Mouse (Mus musculus) adrenal gland, postnatal 14 days (tissue): ENCODE results near the gene Afp. TPM values are rescaled to one million over a fixed set of nuclear protein-coding genes. Genes with fewer than 3 reads are reported as not detected.

Source experiments
- DNase-seq: peaks from one replicate; pipeline ENCODE4 v3.0.0; 2021; ENCODE audit warnings: mixed read lengths
- total RNA-seq: library from RNA; stranded (reverse); gene quantifications from 2 replicates; pipeline ENCODE4 v1.2.3, GENCODE M21; 2021

Gene Afp
- total RNA-seq, 1 experiment from 2014 or later: 3.6 TPM

GRCm38 (mm10) chr5:90507411-90507949 lies 16.9 kb downstream of the Afp start:
- DNase-seq: no peak

DNA sequence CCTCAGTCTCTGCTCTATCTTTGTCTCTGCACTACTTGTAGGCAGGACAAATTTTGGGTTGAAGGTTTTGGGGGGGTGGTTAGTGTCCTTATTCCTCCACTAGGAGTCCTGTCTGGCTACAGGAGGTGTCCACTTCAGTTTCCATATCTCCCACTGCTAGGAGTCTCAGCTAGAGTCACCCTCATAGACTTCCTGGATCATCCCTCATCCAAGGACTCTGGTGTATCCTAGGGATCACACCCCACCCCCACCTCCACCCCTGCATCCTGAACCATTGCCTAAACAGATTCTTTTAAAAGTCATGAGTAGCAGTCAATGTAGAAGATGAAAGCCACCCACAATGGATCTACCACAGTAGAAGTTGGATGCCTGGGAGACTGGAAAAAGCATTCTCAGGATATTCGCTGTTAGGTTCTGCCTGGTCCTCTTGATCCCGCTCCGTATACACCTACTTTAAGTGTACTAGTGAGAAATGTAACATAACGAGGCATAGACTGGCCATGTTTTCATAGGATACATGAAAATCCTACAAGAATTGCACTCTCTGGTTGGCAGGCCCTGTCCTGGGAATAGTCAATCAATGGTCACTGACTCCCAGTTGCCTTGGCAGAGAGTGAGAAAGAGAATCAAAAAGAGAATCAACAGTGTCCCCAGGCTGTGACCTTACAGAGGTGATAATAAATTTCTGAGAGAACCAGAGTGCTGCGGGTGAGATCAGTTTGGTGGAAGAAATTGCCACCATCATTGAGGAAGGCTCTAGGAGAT lies 19.5 kb downstream of the Afp start:
- no peak for DNase-seq

GRCm38 (mm10) chr5:90512288-90512955 lies 21.9 kb downstream of the Afp start:
- DNase-seq: no peak

- DNase-seq: no peak
Observed at GRCm38 (mm10) chr5:90515561-90515960, 25.0 kb downstream of the Afp start.

DNA sequence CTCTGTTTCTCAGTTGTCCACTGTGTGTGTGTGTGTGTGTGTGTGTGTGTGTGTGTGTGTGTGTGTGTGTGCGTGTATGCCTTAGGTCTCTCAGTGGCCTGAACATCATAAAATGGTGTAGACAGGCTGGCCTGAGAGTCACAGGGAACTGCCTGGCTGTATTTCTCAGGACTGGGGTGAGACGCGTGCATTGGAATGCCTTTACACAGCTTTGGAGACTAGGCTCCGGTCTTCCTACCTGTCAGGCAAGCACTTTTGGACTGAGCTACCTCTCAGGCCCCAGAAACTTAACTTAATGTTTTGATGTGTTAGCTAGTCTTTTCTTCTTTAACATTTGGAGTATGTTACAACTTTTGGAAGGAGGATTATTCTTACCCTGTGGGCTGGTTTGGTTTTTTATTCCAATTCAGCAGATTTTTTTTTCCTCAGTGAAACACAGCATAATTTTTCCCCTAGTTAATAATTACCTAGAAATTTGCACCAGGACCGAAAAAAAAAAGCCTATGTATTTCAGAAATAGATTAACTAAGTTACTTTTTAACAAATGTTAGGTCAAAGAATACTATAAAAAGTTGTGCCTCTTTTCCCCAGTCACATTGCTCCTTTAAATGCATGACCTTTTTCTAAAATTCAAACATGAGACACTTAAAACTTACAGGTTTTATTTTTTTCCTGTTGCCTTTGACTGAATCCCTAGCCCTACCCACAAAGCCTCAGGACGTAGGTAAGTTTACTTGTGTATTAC lies 28.0 kb downstream of the Afp start, which contains the start of gene Afm:
Gene Afm (plus strand): TSS at position 577 of the 745 bp plus-strand sequence.
- no peak for DNase-seq

GRCm38 (mm10) chr5:90551191-90551590 lies 60.7 kb downstream of the Afp start:
- no peak for DNase-seq

DNA sequence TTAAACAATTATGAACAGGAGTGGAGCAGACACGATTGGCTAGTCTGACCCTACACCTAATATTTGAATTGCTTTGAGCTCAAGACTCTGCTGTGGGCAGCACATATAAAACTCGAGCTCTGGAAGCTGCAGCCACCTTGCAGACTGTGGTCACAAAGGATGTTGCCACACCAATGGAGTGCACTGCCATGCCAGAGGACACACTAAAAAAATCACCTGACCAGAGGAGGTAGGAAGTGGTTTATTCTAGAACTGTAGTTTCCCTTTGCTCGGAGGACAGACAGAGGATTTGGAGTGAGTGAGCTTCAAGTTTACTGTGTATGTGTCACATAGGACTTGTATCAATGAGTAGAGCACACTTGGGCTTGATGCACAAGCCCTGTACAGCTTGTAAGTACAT lies 65.5 kb downstream of the Afp start:
- no peak for DNase-seq

Other genes starting within 250 kb of the Afp start
- 97.8 and 100 TPM in 2 replicates for gene Ankrd17, start 124.2 kb upstream of the Afp start, total RNA-seq
- gene Gm9958, start 123.5 kb upstream of the Afp start, total RNA-seq: 2.8 and 3.4 TPM in 2 replicates
- gene Alb, start 29.8 kb upstream of the Afp start, total RNA-seq: 648 and 11,382 TPM in 2 replicates
- gene Afm, start 28.2 kb downstream of the Afp start, total RNA-seq: 3.2 and 58.8 TPM in 2 replicates
- 0.45 and 5.9 TPM in 2 replicates for gene 5830473C10Rik, start 70.4 kb downstream of the Afp start, total RNA-seq
- gene Rassf6, start 149.9 kb downstream of the Afp start, total RNA-seq: 3.1 and 3.5 TPM in 2 replicates